Mouse (Mus musculus): ENCODE data around the gene Polr2b. TPM values are rescaled to one million over a fixed set of nuclear protein-coding genes. Genes with fewer than 3 reads are reported as not detected.

Polr2b gene
- polyA plus RNA-seq, 1 experiment from 2014 or later = 77.7 TPM

DNA sequence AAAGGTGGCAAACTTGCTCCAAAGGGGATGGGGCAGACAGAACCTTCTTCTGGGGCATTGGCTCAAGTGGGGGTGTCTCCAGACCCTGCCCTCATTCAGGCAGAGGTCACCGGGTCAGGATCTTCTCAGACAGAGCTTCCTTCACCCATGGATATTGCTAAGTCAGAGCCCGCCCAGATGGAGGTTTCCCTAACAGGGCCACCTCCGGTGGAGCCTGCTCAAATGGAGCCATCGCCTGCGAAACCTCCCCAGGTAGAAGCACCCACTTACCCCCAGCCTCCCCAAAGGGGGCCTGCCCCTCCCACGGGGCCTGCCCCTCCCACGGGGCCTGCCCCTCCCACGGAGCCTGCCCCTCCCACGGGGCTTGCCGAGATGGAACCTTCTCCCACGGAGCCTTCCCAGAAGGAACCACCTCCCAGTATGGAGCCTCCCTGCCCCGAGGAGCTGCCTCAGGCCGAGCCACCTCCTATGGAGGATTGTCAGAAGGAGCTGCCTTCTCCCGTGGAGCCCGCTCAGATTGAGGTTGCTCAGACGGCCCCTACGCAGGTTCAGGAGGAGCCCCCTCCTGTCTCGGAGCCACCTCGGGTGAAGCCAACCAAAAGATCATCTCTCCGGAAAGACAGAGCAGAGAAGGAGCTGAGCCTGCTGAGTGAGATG is 28.3 kb upstream of the Polr2b start:
- peaks cover 65% of the 10 kb centered on the region for H3K36me3 ChIP-seq (ENCODE audit: inconsistent target)
- no peak overlapping the region for H3K27ac ChIP-seq
- 93% methylated on average over 14 of the region's 20 CpGs for WGBS (ENCODE audit: missing documents)
- no peak overlapping the region for H3K4me3 ChIP-seq (ENCODE audit: inconsistent target)
- peaks cover 61% of the 10 kb centered on the region; the same call in 1 of the 2 replicates for H3K79me2 ChIP-seq (ENCODE audit: inconsistent target)

DNA sequence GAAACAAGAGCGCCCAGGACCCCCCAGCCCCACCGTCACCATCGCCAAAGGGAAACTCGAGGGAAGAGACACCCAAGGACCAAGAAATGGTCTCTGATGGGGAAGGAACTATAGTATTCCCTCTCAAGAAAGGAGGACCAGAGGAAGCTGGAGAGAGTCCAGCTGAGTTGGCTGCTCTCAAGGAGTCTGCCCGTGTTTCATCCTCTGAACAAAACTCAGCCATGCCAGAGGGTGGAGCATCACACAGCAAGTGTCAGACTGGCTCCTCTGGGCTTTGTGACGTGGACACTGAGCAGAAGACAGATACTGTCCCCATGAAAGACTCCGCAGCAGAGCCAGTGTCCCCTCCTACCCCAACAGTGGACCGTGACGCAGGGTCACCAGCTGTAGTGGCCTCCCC is 27.7 kb upstream of the Polr2b start:
- peaks cover 61% of the 10 kb centered on the region for H3K36me3 ChIP-seq (ENCODE audit: inconsistent target)
- H3K4me3 ChIP-seq (ENCODE audit: inconsistent target) = no peak overlapping the region
- 89% methylated on average over 9 of the region's 9 CpGs for WGBS (ENCODE audit: missing documents)
- no peak overlapping the region for H3K27ac ChIP-seq
- H3K79me2 ChIP-seq (ENCODE audit: inconsistent target) = peaks cover 56% of the 10 kb centered on the region; the same call in 1 of the 2 replicates

DNA sequence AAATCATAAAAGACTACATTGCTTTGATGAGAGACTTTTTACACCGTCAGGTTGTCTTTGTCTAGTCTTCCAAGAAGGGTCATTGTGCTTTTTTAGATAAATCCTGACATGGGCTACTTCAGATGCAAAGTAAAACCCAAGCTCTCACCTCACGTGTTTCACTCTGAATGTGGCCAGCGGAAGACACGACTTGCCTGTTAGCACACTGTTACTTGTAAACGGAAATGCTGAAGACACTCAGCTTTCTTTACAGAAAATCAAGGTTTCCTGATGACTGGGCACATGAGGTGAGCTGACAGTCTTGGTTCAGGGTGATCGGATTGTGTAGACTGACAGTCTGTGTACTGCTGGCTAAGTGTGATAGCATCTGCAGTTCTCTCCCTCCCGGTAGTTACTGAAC is 24.3 kb upstream of the Polr2b start:
- Histone ChIP-seq H3K4me3 (ENCODE audit: inconsistent target) (no peak overlapping the region), H3K27ac (no peak overlapping the region), H3K79me2 (ENCODE audit: inconsistent target) (peaks cover 30% of the 10 kb centered on the region; the same call in 1 of the 2 replicates), H3K36me3 (ENCODE audit: inconsistent target) (peaks cover 39% of the 10 kb centered on the region)
- WGBS (ENCODE audit: missing documents) = 91% methylated on average over 7 of the region's 7 CpGs

DNA sequence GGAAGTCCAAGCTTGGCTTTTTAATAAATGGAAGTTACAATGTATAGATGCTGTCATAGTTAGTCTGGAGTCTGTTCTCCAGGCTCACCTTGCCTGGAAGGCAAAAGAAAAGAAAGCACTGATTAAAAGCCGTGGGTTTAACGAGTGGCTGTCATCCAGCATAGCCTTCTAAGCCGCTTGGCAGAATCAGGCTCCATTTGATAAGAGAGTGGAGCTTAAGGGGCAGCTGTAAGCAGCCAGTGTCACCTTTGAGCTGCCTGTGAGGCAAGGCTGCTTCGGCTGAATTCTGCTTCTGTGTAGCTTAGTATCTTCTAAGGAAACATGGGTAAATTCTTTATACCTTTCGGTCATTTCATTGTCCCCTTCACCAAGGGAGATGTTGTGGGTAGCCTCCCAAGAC is 23.0 kb upstream of the Polr2b start:
- 95% methylated on average over 5 of the region's 5 CpGs for WGBS (ENCODE audit: missing documents)
- Histone ChIP-seq H3K79me2 (ENCODE audit: inconsistent target) (peaks cover 28% of the 10 kb centered on the region; the same call in 1 of the 2 replicates), H3K36me3 (ENCODE audit: inconsistent target) (peaks cover 29% of the 10 kb centered on the region; the same call in 1 of the 2 replicates), H3K4me3 (ENCODE audit: inconsistent target) (no peak overlapping the region), H3K27ac (0 out of 2 replicates have a peak overlapping the region, but pooled peaks have one; percentile 4)

DNA sequence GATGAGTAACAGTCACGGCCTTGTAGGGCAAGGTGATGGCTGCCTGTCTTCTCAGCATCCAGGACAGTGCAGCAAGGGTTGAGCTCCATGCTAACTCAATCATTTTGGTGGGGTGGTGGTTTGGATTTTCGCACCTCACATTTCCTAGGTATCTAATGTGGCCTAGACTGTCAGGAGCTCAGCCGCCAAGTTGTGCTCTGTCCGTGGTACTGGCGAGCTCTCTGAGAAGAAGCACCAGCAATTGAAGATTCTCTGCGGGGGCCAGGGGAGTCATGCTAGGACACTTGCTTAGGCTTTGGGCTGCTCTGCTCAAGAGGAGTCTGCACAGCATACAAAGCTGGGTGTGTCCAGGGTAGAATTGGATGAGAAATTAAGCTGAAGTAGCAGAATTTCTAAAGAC is 22.0 kb upstream of the Polr2b start:
- 93% methylated on average over 6 of the region's 6 CpGs for WGBS (ENCODE audit: missing documents)
- peaks cover 19% of the 10 kb centered on the region; the same call in 1 of the 2 replicates for H3K79me2 ChIP-seq (ENCODE audit: inconsistent target)
- peaks cover 19% of the 10 kb centered on the region; the same call in 1 of the 2 replicates for H3K36me3 ChIP-seq (ENCODE audit: inconsistent target)
- no peak overlapping the region for H3K27ac ChIP-seq
- no peak overlapping the region for H3K4me3 ChIP-seq (ENCODE audit: inconsistent target)

DNA sequence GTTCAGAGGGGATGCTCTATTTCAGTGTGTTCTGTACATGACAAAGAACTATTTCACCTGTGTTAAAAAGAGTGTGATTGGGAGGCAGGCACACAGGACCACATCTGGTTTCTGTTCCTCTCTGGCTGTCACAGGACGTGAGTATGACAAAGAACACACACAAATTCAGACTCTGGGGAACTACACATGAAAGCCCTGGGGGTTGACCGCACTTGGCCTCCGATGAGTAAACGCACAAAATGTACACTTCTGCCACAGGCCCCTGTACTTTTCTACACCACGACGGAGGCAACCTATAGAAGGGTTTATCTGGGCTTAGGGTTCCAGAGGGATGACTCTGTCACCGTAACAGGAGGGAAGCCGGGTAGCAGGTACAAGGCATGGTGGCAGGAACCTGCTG is 20.3 kb upstream of the Polr2b start:
- no peak overlapping the region for H3K27ac ChIP-seq
- peaks cover 2% of the 10 kb centered on the region; the same call in 1 of the 2 replicates for H3K79me2 ChIP-seq (ENCODE audit: inconsistent target)
- 65% methylated on average over 8 of the region's 8 CpGs for WGBS (ENCODE audit: missing documents)
- no peak overlapping the region for H3K4me3 ChIP-seq (ENCODE audit: inconsistent target)
- H3K36me3 ChIP-seq (ENCODE audit: inconsistent target) = peaks cover 2% of the 10 kb centered on the region; the same call in 1 of the 2 replicates

DNA sequence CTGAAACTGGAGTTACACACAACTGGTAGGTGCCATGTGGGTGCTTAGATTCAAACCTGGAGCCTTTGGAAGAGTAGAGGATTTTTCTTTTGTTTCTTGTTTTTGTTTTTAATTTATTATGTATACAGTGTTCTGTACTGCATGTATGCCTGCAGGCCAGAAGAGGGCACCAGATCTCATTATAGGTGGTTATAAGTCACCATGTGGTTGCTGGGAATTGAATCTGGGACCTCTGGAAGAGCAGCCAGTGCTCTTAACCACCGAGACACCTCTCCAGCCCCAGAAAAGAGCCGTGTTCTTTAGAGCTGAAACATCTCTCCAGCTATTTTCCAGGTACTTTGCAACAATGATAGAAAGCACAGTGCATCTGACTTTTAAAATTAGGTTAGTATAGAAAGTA is 19.3 kb upstream of the Polr2b start:
- WGBS (ENCODE audit: missing documents) = 100% methylated on average over 2 of the region's 2 CpGs
- no peak overlapping the region for H3K27ac ChIP-seq
- no peak overlapping the region for H3K4me3 ChIP-seq (ENCODE audit: inconsistent target)
- H3K79me2 ChIP-seq (ENCODE audit: inconsistent target) = no peaks in the 10 kb centered on the region
- H3K36me3 ChIP-seq (ENCODE audit: inconsistent target) = no peaks in the 10 kb centered on the region

DNA sequence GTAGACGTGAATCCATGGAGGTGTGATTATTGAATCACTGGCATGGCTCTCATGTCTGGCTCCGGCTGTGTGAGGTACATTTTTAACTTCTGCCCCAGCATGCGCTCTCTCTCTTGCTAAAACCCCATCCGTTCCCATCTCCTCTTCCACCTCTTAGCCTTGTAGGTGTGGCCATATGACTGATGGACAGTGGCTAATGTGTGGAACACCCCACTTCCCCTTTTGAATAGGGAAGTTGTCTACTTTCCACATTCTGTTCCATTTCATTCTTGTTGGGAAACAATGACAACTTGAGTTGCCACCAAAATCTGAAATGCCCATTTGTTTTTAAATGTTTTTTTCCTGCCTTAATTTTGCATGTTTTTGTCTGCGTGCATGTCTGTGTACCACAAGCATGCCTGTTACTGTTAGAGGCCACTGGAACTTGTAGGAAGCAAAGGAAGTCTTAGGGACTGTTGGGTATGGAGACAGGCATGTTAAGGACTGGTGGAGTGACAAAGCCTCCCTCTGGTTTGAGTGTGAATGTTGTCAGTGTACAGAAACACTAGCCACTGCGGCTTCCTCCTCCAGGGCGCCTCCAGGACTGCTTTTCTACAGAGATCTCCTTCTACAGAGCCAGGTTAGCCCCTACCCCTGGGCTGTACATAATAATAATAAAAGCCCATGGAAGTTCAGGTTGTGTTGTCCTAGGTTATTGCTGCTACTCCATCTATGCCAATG is 17.0 kb upstream of the Polr2b start:
- Histone ChIP-seq H3K79me2 (ENCODE audit: inconsistent target) (no peaks in the 10 kb centered on the region), H3K4me3 (ENCODE audit: inconsistent target) (no peak overlapping the region), H3K27ac (peak overlapping the region; percentile 68), H3K36me3 (ENCODE audit: inconsistent target) (peaks cover 1% of the 10 kb centered on the region; the same call in 1 of the 2 replicates)
- WGBS (ENCODE audit: missing documents) = 27% methylated on average over 7 of the region's 7 CpGs

DNA sequence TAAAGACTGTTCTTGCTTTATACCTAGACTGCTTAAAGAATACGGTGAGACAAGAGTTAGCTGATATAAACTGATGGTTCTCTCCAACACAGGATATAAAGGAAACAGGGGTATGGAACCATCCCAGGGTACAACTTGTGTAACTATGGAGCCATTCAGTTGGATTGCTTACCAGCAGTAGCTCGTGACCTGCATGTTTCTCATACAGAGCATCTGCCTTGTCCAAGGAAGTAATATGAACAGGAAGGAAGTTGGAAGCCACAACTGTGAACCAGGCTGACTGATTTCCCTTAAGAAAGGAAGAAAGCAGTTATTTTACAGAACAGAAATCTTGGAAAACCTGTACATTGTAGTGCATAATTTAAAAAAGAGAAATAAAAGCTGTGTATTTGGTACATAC is 10.5 kb upstream of the Polr2b start:
- no peaks in the 10 kb centered on the region for H3K79me2 ChIP-seq (ENCODE audit: inconsistent target)
- WGBS (ENCODE audit: missing documents) = 65% methylated on average over 2 of the region's 2 CpGs
- H3K4me3 ChIP-seq (ENCODE audit: inconsistent target) = no peak overlapping the region
- no peak overlapping the region for H3K27ac ChIP-seq
- peaks cover 10% of the 10 kb centered on the region; the same call in 1 of the 2 replicates for H3K36me3 ChIP-seq (ENCODE audit: inconsistent target)

DNA sequence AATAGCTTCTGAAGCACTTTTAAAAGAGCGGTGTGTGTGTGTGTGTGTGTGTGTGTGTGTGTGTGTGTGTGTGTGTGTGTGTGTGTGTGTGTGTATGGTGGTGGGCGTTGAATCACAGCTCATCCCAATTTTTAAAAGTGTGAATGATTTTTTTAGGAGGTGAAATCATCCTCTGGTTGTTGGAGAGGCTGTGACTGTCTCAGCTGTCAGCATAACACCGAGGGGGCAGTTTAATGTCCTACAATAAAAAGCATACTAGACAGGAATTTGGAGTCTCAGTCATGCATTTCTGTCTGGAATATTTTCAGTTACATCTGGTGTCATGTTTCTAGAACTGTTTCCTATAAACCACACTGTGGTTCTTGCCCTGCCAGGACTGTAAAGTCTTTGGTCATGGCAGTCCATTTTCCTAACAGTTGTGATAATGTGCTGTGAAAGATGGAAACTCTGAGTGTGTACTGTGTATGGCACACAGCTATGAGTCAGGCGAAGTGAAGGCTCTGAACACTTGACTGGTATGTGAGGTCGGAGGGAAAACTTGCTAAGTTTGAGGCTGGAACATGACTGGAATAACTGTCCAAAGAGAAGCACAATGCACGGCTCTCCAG is 8.5 kb upstream of the Polr2b start:
- H3K79me2 ChIP-seq (ENCODE audit: inconsistent target) = no peaks in the 10 kb centered on the region
- no peak overlapping the region for H3K27ac ChIP-seq
- H3K4me3 ChIP-seq (ENCODE audit: inconsistent target) = no peak overlapping the region
- 97% methylated on average over 5 of the region's 6 CpGs for WGBS (ENCODE audit: missing documents)
- H3K36me3 ChIP-seq (ENCODE audit: inconsistent target) = peaks cover 17% of the 10 kb centered on the region; the same call in 1 of the 2 replicates

DNA sequence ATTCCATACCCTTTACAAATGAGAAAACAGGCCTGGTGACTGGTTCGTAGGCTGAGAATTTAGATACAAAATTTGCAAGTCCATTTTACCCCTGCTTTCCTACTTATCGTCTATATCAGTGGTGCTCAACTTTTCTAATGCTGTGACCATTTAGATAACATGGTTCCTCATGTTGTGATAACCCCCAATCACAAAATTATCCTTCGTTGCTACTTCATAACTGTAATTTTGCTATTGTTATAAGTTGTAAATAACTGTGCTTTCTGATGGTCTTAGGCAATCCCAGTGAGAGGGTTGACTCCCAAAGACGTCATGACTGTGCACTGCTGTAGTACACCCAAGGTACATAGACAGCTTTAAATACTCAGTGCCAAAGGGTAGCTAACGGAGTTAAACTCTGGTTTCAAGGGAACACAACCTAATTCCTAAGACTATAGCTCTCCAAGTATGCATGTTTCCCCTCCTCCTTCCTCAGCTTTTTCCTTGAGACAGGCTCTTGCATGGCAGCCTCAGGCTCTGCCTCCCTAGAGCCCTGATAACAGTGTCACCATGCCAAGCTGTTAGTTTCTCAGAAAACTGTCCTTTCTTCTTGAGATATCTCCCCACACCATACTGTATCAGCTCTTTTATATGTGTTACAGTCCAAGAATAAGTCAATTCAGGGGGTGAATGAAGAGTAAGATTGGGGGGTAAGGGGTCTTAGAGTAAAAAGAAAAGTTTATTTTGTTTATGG is 2.0 kb upstream of the Polr2b start:
- H3K27ac ChIP-seq = no peak overlapping the region
- peaks cover 43% of the 10 kb centered on the region for H3K79me2 ChIP-seq (ENCODE audit: inconsistent target)
- 93% methylated on average over 5 of the region's 5 CpGs for WGBS (ENCODE audit: missing documents)
- peaks cover 9% of the 10 kb centered on the region; the same call in 1 of the 2 replicates for H3K36me3 ChIP-seq (ENCODE audit: inconsistent target)
- H3K4me3 ChIP-seq (ENCODE audit: inconsistent target) = no peak overlapping the region

DNA sequence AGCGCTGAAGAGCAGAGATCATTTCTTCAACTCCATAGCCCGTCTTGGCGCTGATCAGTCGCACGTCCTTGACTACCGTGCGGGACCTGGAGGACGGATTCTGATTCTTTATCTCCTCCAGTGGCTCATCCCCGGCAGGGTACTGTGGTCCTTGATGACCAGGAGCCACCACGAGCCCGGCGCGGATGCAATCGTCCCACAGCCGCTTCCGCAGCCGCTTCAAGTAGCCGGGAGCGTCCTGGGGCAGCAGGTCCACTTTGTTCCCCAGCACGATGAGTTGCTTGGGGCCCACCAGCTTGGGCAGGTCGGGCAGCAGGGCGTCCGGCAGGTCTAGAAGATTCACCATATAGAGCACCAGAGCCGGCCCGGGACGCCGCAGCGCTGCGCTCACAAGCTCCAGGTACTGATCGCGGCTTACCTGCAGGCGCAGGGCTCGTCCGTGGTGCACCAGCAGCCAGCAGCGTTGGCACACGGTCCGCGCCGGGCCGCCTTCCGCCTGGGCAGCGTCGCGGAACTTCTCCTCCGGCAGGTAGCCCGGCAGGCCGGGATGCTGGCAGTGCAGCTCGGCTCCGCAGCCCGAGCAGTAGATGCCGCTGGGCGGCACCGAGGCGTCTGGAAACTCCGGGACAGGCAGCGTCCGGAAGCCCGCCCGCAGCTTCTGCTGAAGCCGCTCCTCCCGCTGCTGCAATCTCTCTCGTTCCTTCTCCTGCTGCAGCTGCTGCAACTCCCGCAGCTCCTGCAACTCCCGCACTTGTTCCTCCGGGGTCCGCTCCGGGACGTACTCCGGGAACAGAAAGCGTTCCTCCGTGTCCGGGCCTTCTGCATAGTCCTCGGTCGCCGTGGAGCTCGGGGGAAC is 668 bp upstream of the Polr2b start:
- H3K36me3 ChIP-seq (ENCODE audit: inconsistent target) = peaks cover 21% of the 10 kb centered on the region; the same call in 1 of the 2 replicates

DNA sequence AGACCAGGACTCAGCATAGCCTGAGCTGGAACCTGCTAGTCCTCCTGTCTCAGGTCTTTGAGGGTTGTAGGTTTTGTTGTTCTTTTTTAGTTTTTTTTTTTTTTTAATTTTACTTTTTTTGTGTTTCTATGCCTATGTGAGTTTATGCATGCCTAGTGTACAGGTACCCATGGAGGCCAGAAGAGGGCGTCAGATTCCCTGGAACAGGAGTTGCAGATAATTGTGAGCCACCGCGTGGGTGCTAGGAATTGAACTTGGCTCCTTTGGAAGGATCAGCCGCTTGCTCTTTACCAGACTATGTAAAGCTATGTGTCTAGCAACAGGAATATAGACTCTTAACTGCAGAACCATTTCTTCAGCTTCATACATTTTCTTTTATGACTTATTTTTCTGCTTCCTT is 4.3 kb downstream of the Polr2b start:
- 96% methylated on average over 4 of the region's 4 CpGs for WGBS (ENCODE audit: missing documents)
- Histone ChIP-seq H3K79me2 (ENCODE audit: inconsistent target) (peaks cover 45% of the 10 kb centered on the region), H3K27ac (no peak overlapping the region), H3K4me3 (ENCODE audit: inconsistent target) (no peak overlapping the region), H3K36me3 (ENCODE audit: inconsistent target) (peaks cover 28% of the 10 kb centered on the region)

More for the DNA sequence above, 668 bp upstream of the Polr2b start:
- WGBS (ENCODE audit: missing documents) = 1% methylated on average over 74 of the region's 76 CpGs
- Histone ChIP-seq H3K4me3 (ENCODE audit: inconsistent target) (peak overlapping the region; percentile 63), H3K27ac (no peak overlapping the region), H3K79me2 (ENCODE audit: inconsistent target) (peaks cover 56% of the 10 kb centered on the region)
